Mouse (Mus musculus) skeletal muscle tissue, postnatal 0 days (tissue): ENCODE measurements around the gene Fam173b. TPM values are rescaled to one million over a fixed set of nuclear protein-coding genes. Genes with fewer than 3 reads are reported as not detected.

Experiments
- polyA plus RNA-seq: library from polyadenylated mRNA; unstranded; fragments of >200 nt; fragmentation: Nextera tagmentation; extraction: Ambion mirVana; gene quantifications from 2 replicates; pipeline ENCODE4 v1.2.1, GENCODE M21; 2015

Fam173b gene
- polyA plus RNA-seq, result 10.4 and 12.3 TPM in 2 replicates

GRCm38 (mm10) chr15:31601646-31602374 lies at the start of gene Fam173b, which contains the start of gene Cct5:
Gene Fam173b, plus strand, starts transcription at chr15:31601852.
Gene Cct5, minus strand, starts transcription at chr15:31601804.

GRCm38 (mm10) chr15:31565184-31565583 lies 36.5 kb upstream of the Fam173b start, which contains the start of gene Cmbl:
Gene Cmbl, plus strand, starts transcription at chr15:31565389.

Other genes with a start within 250 kb of the Fam173b start
- 5.0 and 5.6 TPM in 2 replicates for gene Ankrd33b, start 234.1 kb upstream of the Fam173b start, polyA plus RNA-seq
- gene Ropn1l, start 148.1 kb upstream of the Fam173b start, polyA plus RNA-seq, result 1.4 and 1.5 TPM in 2 replicates
- 17.4 and 19.0 TPM in 2 replicates for gene March6, start 70.8 kb upstream of the Fam173b start, polyA plus RNA-seq
- 82.3 and 98.4 TPM in 2 replicates for gene Cmbl, start 36.5 kb upstream of the Fam173b start, polyA plus RNA-seq
- 239 and 250 TPM in 2 replicates for gene Cct5, start within 50 bp of the Fam173b start, polyA plus RNA-seq